In the genomic region with DNA sequence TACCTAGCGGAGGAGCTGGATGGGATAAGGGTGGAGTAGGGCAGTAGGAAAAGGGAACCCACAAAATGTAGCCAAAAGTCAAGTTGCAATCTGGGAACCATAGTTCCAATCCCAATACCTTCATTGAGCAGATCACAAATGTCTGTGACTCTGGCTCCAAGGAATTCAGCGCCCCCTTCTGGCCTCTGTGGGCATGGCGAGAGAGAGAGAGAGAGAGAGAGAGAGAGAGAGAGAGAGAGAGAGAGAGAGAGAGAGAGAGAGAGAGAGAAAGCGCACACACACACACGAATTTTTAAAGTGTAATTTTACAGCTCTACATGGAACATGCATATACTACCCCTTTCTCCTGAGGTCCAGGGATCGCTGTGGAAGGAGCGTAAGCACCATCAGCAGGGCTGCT, we compare ENCODE assay signal across 9 mouse cellular contexts. TPM values are rescaled to one million over a fixed set of nuclear protein-coding genes. Genes with fewer than 3 reads are reported as not detected.
DNase-seq lines count a peak whose midpoint lies in the region; ATAC-seq lines count a peak whose summit lies in the region.
"Had no signal": no experiment of that assay in that cellular context is flagged by ENCODE, and none has a peak within 500 bp of the region (broad histone marks: within the 10 kb centered on the region; RNA-seq: fewer than 3 reads in every experiment).

No protein-coding gene starts in this region.

- H3K27ac ChIP-seq in forebrain, embryonic 11.5 days (ENCODE audit: low read depth, low read length) = no peak overlapping the region
- H3K27ac ChIP-seq in forebrain, embryonic 13.5 days = no peak overlapping the region
- no peak overlapping the region for H3K27ac ChIP-seq in midbrain, embryonic 14.5 days (replicated peaks; ENCODE audit: low read depth, low read length)
- no peak overlapping the region for H3K27ac ChIP-seq in midbrain, embryonic 13.5 days

- no peaks in the 10 kb centered on the region; the same call in 1 of the 2 replicates for H3K27me3 ChIP-seq in forebrain, embryonic 11.5 days (ENCODE audit: control insufficient read depth, insufficient read depth, low read length)
- 0 out of 2 replicates have a peak, but pooled peaks cover 5% of the 10 kb centered on the region for H3K27me3 ChIP-seq in forebrain, embryonic 13.5 days
- no peaks in the 10 kb centered on the region for H3K27me3 ChIP-seq in midbrain, embryonic 14.5 days (ENCODE audit: control insufficient read depth, insufficient read depth, low read length)
- H3K27me3 ChIP-seq in midbrain, embryonic 13.5 days = 0 out of 2 replicates have a peak, but pooled peaks cover 4% of the 10 kb centered on the region
- H3K27me3 ChIP-seq in megakaryocyte, embryonic 14.5 days (replicated peaks) = peaks cover 11% of the 10 kb centered on the region

- no peaks in the 10 kb centered on the region for H3K36me3 ChIP-seq in forebrain, embryonic 11.5 days (ENCODE audit: control insufficient read depth, insufficient read depth, low read length)
- no peaks in the 10 kb centered on the region for H3K36me3 ChIP-seq in forebrain, embryonic 13.5 days (ENCODE audit: poor library complexity, severe bottlenecking)
- H3K36me3 ChIP-seq in midbrain, embryonic 14.5 days (ENCODE audit: control insufficient read depth, insufficient read depth, low read length) = no peaks in the 10 kb centered on the region
- no peaks in the 10 kb centered on the region for H3K36me3 ChIP-seq in midbrain, embryonic 13.5 days
- H3K36me3 ChIP-seq in megakaryocyte, embryonic 14.5 days (replicated peaks; ENCODE audit: low read length) = no peaks in the 10 kb centered on the region

- ATAC-seq in forebrain, embryonic 11.5 days (replicated peaks; ENCODE audit: low FRiP score) = no peak
- ATAC-seq in forebrain, embryonic 13.5 days = no peak
- no peak for ATAC-seq in midbrain, embryonic 14.5 days (ENCODE audit: low FRiP score, low TSS enrichment)
- no peak for ATAC-seq in midbrain, embryonic 13.5 days
- ATAC-seq in common myeloid progenitor, adult 5-6 weeks (replicated peaks; ENCODE audit: low read depth, poor library complexity, severe bottlenecking) = peak; percentile 8; the same call in 1 of the 2 replicates
- no peak for ATAC-seq in megakaryocyte-erythroid progenitor cell, adult 5-6 weeks (replicated peaks; ENCODE audit: low FRiP score, low TSS enrichment, poor library complexity, severe bottlenecking)

- H3K4me3 ChIP-seq in forebrain, embryonic 11.5 days (ENCODE audit: low read depth, low read length) = no peak overlapping the region
- H3K4me3 ChIP-seq in forebrain, embryonic 13.5 days = no peak overlapping the region
- no peak overlapping the region for H3K4me3 ChIP-seq in midbrain, embryonic 14.5 days (replicated peaks; ENCODE audit: low read depth, low read length)
- H3K4me3 ChIP-seq in midbrain, embryonic 13.5 days (replicated peaks) = no peak overlapping the region
- H3K4me3 ChIP-seq in megakaryocyte, embryonic 14.5 days (replicated peaks) = peak overlapping the region; percentile 69

- no peaks in the 10 kb centered on the region for H3K4me1 ChIP-seq in forebrain, embryonic 11.5 days (replicated peaks; ENCODE audit: control insufficient read depth, insufficient read depth, low read length)
- H3K4me1 ChIP-seq in forebrain, embryonic 13.5 days = 0 out of 2 replicates have a peak, but pooled peaks cover 2% of the 10 kb centered on the region
- no peaks in the 10 kb centered on the region for H3K4me1 ChIP-seq in midbrain, embryonic 14.5 days (ENCODE audit: control insufficient read depth, insufficient read depth, low read length)
- no peaks in the 10 kb centered on the region for H3K4me1 ChIP-seq in midbrain, embryonic 13.5 days (replicated peaks)
- peaks cover 46% of the 10 kb centered on the region for H3K4me1 ChIP-seq in megakaryocyte, embryonic 14.5 days

- H3K9ac ChIP-seq in forebrain, embryonic 11.5 days (ENCODE audit: low read length) = no peak overlapping the region
- H3K9ac ChIP-seq in forebrain, embryonic 13.5 days = no peak overlapping the region
- no peak overlapping the region for H3K9ac ChIP-seq in midbrain, embryonic 14.5 days (replicated peaks; ENCODE audit: low read length)
- no peak overlapping the region for H3K9ac ChIP-seq in midbrain, embryonic 13.5 days (replicated peaks)

- no peak overlapping the region for H3K4me2 ChIP-seq in forebrain, embryonic 11.5 days (ENCODE audit: low read depth, low read length, severe bottlenecking)
- H3K4me2 ChIP-seq in forebrain, embryonic 13.5 days = no peak overlapping the region
- no peak overlapping the region for H3K4me2 ChIP-seq in midbrain, embryonic 14.5 days (ENCODE audit: low read length)
- no peak overlapping the region for H3K4me2 ChIP-seq in midbrain, embryonic 13.5 days (replicated peaks)

- peak; percentile 77 for DNase-seq in forebrain, embryonic 11.5 days (ENCODE audit: low spot score)
- DNase-seq in midbrain, embryonic 14.5 days = peak; percentile 59
- DNase-seq in frontal cortex, postnatal 25 days (ENCODE audit: low spot score in 2 of 2) = no peak

- 25% methylated on average over 6 of the region's 7 CpGs for WGBS in forebrain, embryonic 11.5 days
- 25% methylated on average over 7 of the region's 7 CpGs for WGBS in forebrain, embryonic 13.5 days
- 26% methylated on average over 6 of the region's 7 CpGs for WGBS in midbrain, embryonic 14.5 days
- 25% methylated on average over 7 of the region's 7 CpGs for WGBS in midbrain, embryonic 13.5 days

- H3K9me3 ChIP-seq in forebrain, embryonic 11.5 days (ENCODE audit: control insufficient read depth, low read length) = no peaks in the 10 kb centered on the region
- H3K9me3 ChIP-seq in forebrain, embryonic 13.5 days (replicated peaks) = 0 out of 2 replicates have a peak, but pooled peaks cover 4% of the 10 kb centered on the region
- H3K9me3 ChIP-seq in midbrain, embryonic 14.5 days (ENCODE audit: control insufficient read depth, low read length) = no peaks in the 10 kb centered on the region
- H3K9me3 ChIP-seq in midbrain, embryonic 13.5 days = no peaks in the 10 kb centered on the region
- H3K9me3 ChIP-seq in megakaryocyte, embryonic 14.5 days = peaks cover 12% of the 10 kb centered on the region

RNA-seq across cellular contexts. Expression of a gene that starts 6.8 kb away (rescaled TPM):
- polyA plus RNA-seq in forebrain, embryonic 11.5 days (2014; fragmentation: Nextera tagmentation; extraction: Ambion mirVana) = 3.5 and 4.1 TPM in 2 replicates
- polyA plus RNA-seq in forebrain, embryonic 13.5 days (2015; fragmentation: Nextera tagmentation; extraction: Ambion mirVana) = 0.40 and 0.44 TPM in 2 replicates
- polyA plus RNA-seq in midbrain, embryonic 14.5 days (2014; fragmentation: Nextera tagmentation; extraction: Ambion mirVana) = 0.43 and 0.45 TPM in 2 replicates
- polyA plus RNA-seq in midbrain, embryonic 13.5 days (2015; fragmentation: Nextera tagmentation; extraction: Ambion mirVana) = 0.40 and 0.66 TPM in 2 replicates
- 70.8 and 84.9 TPM in 2 replicates for total RNA-seq in common myeloid progenitor, adult 5-6 weeks (2017)
- polyA plus RNA-seq in megakaryocyte, embryonic 14.5 days (2012; ENCODE audit: insufficient read depth, low replicate concordance) = 9.0 and 25.3 TPM in 2 replicates
- total RNA-seq in megakaryocyte-erythroid progenitor cell, adult 5-6 weeks (2014; fragmentation: Nextera tagmentation) = 120 and 147 TPM in 2 replicates
- total RNA-seq in megakaryocyte-erythroid progenitor cell, adult 5-6 weeks (2017) = 121 and 155 TPM in 2 replicates

RNA-seq across cellular contexts. Expression of a gene that starts 14.2 kb away (rescaled TPM):
- not detected in 2 replicates for polyA plus RNA-seq in forebrain, embryonic 11.5 days (2014; fragmentation: Nextera tagmentation; extraction: Ambion mirVana)
- polyA plus RNA-seq in forebrain, embryonic 13.5 days (2015; fragmentation: Nextera tagmentation; extraction: Ambion mirVana) = not detected in 2 replicates
- not detected in 2 replicates for polyA plus RNA-seq in midbrain, embryonic 14.5 days (2014; fragmentation: Nextera tagmentation; extraction: Ambion mirVana)
- not detected in 2 replicates for polyA plus RNA-seq in midbrain, embryonic 13.5 days (2015; fragmentation: Nextera tagmentation; extraction: Ambion mirVana)
- not detected in 2 replicates for total RNA-seq in common myeloid progenitor, adult 5-6 weeks (2017)
- polyA plus RNA-seq in megakaryocyte, embryonic 14.5 days (2012; ENCODE audit: insufficient read depth, low replicate concordance) = not detected in 2 replicates
- not detected in 2 replicates for total RNA-seq in megakaryocyte-erythroid progenitor cell, adult 5-6 weeks (2014; fragmentation: Nextera tagmentation)
- total RNA-seq in megakaryocyte-erythroid progenitor cell, adult 5-6 weeks (2017) = not detected in 2 replicates
- polyA plus RNA-seq: stomach, embryonic 14.5 days had no signal

RNA-seq across cellular contexts. Expression of a gene that starts 29.5 kb away (rescaled TPM):
- 0.23 TPM in 1 of 2 replicates, not detected in the other for polyA plus RNA-seq in forebrain, embryonic 11.5 days (2014; fragmentation: Nextera tagmentation; extraction: Ambion mirVana)
- not detected in 2 replicates for polyA plus RNA-seq in forebrain, embryonic 13.5 days (2015; fragmentation: Nextera tagmentation; extraction: Ambion mirVana)
- not detected in 2 replicates for polyA plus RNA-seq in midbrain, embryonic 14.5 days (2014; fragmentation: Nextera tagmentation; extraction: Ambion mirVana)
- 0.40 TPM in 1 of 2 replicates, not detected in the other for polyA plus RNA-seq in midbrain, embryonic 13.5 days (2015; fragmentation: Nextera tagmentation; extraction: Ambion mirVana)
- not detected in 2 replicates for total RNA-seq in common myeloid progenitor, adult 5-6 weeks (2017)
- not detected in 2 replicates for polyA plus RNA-seq in megakaryocyte, embryonic 14.5 days (2012; ENCODE audit: insufficient read depth, low replicate concordance)
- total RNA-seq in megakaryocyte-erythroid progenitor cell, adult 5-6 weeks (2014; fragmentation: Nextera tagmentation) = not detected in 2 replicates
- not detected in 2 replicates for total RNA-seq in megakaryocyte-erythroid progenitor cell, adult 5-6 weeks (2017)

RNA-seq across cellular contexts. Expression of a gene that starts 36.2 kb away (rescaled TPM):
- 29.6 and 29.8 TPM in 2 replicates for polyA plus RNA-seq in forebrain, embryonic 11.5 days (2014; fragmentation: Nextera tagmentation; extraction: Ambion mirVana)
- 25.7 and 30.4 TPM in 2 replicates for polyA plus RNA-seq in forebrain, embryonic 13.5 days (2015; fragmentation: Nextera tagmentation; extraction: Ambion mirVana)
- polyA plus RNA-seq in midbrain, embryonic 14.5 days (2014; fragmentation: Nextera tagmentation; extraction: Ambion mirVana) = 32.9 and 33.3 TPM in 2 replicates
- polyA plus RNA-seq in midbrain, embryonic 13.5 days (2015; fragmentation: Nextera tagmentation; extraction: Ambion mirVana) = 32.9 and 33.5 TPM in 2 replicates
- 25.2 and 33.1 TPM in 2 replicates for total RNA-seq in common myeloid progenitor, adult 5-6 weeks (2017)
- 42.3 and 58.9 TPM in 2 replicates for polyA plus RNA-seq in megakaryocyte, embryonic 14.5 days (2012; ENCODE audit: insufficient read depth, low replicate concordance)
- 32.7 and 41.2 TPM in 2 replicates for total RNA-seq in megakaryocyte-erythroid progenitor cell, adult 5-6 weeks (2014; fragmentation: Nextera tagmentation)
- 11.2 and 26.3 TPM in 2 replicates for total RNA-seq in megakaryocyte-erythroid progenitor cell, adult 5-6 weeks (2017)

RNA-seq across cellular contexts. Expression of a gene that starts 46.8 kb away (rescaled TPM):
- polyA plus RNA-seq in forebrain, embryonic 11.5 days (2014; fragmentation: Nextera tagmentation; extraction: Ambion mirVana) = 15.2 and 15.9 TPM in 2 replicates
- polyA plus RNA-seq in forebrain, embryonic 13.5 days (2015; fragmentation: Nextera tagmentation; extraction: Ambion mirVana) = 20.1 and 20.9 TPM in 2 replicates
- polyA plus RNA-seq in midbrain, embryonic 14.5 days (2014; fragmentation: Nextera tagmentation; extraction: Ambion mirVana) = 18.9 and 19.2 TPM in 2 replicates
- polyA plus RNA-seq in midbrain, embryonic 13.5 days (2015; fragmentation: Nextera tagmentation; extraction: Ambion mirVana) = 19.4 and 22.0 TPM in 2 replicates
- 2.4 and 6.5 TPM in 2 replicates for total RNA-seq in common myeloid progenitor, adult 5-6 weeks (2017)
- polyA plus RNA-seq in megakaryocyte, embryonic 14.5 days (2012; ENCODE audit: insufficient read depth, low replicate concordance) = 1.1 TPM in 1 of 2 replicates, not detected in the other
- total RNA-seq in megakaryocyte-erythroid progenitor cell, adult 5-6 weeks (2014; fragmentation: Nextera tagmentation) = 3.3 and 6.7 TPM in 2 replicates
- 3.0 and 4.4 TPM in 2 replicates for total RNA-seq in megakaryocyte-erythroid progenitor cell, adult 5-6 weeks (2017)

Comparison
In these comparisons a context has a peak if more than half of its experiments do, and no peak if none do; other contexts are left out.
1. DNase-seq: peak in forebrain, embryonic 11.5 days (single experiment) and midbrain, embryonic 14.5 days (single experiment); none in frontal cortex, postnatal 25 days (0 of 2).